Mouse (Mus musculus): Measurements from ENCODE around the gene Ubtd2.

- TF ChIP-seq CTCF (IDR thresholded peaks at IDR 0.05; ENCODE audit: low read depth) (no peak), EP300 (IDR thresholded peaks at IDR 0.05; ENCODE audit: low read depth) (no peak)
Measured at GRCm38 (mm10) chr11:32554141-32555091, 99.2 kb downstream of the Ubtd2 start.

Data from liver, postnatal 0 days (tissue).